Mouse (Mus musculus) lung, postnatal 4 days (tissue): ENCODE measurements around the gene Gga3.

Experiments used
- DNase-seq, 2 experiments: peaks; one replicate each; pipeline ENCODE4 v3.0.0; 2021

Gene Gga3

GRCm38 (mm10) chr11:115612059-115612409 lies 8.2 kb upstream of the Gga3 start:
- peak; percentile 85 to 87 for DNase-seq

DNA sequence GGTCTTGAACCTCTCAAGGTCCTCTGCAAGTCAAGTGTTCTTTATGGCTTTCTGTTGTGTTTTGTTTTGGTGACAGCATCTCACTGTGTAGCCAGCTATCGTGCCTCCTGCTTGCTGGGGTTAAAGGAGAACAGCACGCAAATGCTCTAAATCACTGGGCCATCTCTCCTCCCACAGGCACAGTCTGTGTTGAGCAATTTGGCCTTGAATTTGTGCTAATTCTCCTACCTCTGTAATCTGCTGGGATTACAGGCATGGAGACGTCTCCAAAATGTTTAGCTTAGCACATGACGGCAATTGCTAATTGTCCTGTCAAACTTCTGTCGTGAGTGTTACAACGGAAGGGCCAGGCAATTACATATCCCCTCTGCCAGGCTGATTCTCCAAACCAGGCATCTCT lies 7.3 kb upstream of the Gga3 start:
- no peak for DNase-seq

DNA sequence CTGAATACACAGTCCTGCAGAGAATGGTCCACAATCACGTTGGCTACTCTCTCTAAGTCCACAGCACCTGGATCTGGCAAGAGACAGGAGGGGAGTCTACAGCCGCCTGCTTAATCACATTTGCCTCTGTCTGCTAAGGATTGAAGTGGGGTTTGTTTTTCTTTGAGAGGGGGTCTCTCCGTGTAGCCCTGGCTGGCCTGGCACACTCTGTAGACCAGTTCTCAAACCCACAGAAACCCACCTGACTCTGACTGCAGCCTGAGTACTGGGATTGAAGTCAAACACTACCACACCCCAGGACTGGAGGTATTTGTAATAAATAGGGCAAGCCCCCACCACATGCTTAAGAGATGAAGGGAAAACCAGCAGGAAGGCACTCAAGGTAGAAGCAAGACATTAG lies 5.7 kb upstream of the Gga3 start:
- no peak for DNase-seq

DNA sequence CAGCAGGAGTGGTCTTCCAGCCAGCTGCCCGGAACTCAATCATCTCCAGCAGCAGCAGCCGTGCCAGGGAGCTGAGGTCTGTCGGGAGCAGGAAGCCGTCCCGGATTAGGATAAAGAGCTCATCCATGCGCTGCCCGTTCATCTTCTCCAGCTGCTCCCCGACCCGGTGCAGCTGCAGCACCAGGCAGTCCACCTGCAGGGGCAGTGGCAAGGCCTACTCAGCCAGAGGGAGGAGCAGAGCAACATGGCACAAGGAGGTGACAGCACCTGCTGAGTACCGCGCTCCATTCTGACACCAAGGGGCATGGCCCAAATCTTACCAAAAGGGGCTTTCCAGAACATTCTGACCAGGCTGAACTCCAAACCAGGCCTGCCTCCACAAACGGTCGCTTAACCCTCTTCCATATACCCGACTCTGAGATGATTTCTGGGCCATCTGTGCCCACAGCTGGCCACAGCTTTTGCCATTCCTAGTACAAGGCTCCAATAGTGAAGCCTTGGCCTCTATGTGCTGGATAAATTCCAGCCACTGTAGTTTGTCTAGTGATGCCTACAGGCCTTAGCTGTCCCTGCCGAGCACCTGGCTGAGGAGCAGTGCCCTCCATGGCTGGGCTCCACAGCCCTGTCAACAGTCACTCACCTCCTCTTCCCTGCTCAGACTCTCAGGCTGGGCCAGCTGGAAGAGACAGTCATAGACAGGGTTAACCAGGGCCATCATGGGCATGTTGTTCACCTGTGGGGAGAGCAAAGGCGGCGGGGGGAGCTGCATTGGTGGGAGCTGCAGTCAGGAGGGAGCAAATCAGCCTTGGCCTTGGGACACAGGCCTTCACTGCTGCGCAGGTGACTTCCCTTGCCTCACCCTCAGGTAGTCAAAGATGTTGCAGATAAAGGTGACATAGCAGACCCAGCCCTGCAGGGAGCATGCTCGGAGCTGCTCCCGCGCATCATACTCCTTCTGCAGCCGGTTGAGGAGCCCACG lies 4.9 kb upstream of the Gga3 start:
- DNase-seq: peak in 1 of 2 experiments; percentile 26

DNA sequence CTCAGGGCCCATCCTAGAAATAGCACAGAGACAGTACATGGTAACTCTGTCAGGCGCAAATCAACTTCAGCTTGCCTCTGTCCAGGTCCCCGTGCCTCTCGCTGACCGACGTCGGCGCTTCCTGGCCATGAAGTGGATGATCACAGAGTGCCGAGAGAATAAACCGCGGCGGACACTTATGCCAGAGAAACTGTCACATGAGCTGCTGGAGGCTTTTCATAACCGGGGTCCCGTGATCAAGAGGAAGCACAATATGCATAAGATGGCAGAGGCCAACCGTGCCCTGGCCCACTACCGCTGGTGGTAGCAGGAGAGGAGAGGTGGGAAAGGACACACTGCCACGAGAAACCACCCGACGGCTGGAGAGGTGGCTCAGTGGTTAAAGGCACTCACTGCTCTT lies 2.9 kb upstream of the Gga3 start:
- no peak for DNase-seq

- peak in 1 of 2 experiments; percentile 53 for DNase-seq
These were observed 449 bp upstream of the Gga3 start for GRCm38 (mm10) chr11:115604304-115604696.

GRCm38 (mm10) chr11:115603128-115603475 lies 749 bp downstream of the Gga3 start:
- DNase-seq: no peak

GRCm38 (mm10) chr11:115601174-115601573 lies 2.7 kb downstream of the Gga3 start:
- no peak for DNase-seq

GRCm38 (mm10) chr11:115600743-115601142 lies 3.1 kb downstream of the Gga3 start:
- no peak for DNase-seq

- DNase-seq: no peak
These were observed 4.1 kb downstream of the Gga3 start for GRCm38 (mm10) chr11:115599722-115600121.

GRCm38 (mm10) chr11:115598309-115598708 lies 5.5 kb downstream of the Gga3 start:
- DNase-seq: no peak

DNA sequence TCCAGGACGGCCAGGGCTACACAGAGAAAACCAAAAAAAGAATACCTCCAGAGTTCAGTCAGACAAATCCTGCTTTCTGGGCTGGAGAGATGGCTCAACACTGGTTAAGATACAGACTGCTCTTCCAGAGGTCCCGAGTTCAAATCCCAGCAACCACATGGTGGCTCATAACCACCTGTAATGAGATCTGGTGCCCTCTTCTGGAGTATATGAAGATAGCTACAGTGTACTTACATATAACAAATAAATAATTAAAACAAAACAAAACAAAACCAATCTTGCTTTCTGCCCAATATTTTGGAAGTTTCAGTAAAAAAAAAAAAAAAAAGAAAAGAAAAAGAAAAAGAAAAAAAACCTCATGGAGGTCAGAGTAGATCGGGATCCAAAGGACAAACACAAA lies 8.6 kb downstream of the Gga3 start:
- DNase-seq: no peak

- no peak for DNase-seq
These were observed 13.2 kb downstream of the Gga3 start for GRCm38 (mm10) chr11:115590526-115591075.

DNA sequence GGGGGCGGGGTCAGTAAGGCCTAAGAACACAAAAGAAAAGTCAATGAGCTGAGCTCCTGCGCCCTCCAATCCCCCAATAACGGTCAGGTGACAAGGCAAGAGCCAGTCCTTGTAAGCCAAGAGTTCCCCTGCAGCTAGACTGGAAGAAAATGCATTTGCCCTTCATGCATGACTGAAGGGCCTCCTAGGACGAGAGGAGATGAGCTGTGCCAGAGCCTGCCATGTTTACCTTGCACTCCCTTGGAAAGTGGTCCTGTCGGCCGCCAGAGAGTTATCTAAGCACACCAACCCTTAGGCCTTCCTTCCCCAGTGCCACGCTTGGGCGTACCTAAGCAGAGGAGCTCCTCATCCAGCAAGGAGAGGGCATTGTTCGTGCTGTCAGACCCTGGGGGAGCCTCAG lies 15.9 kb downstream of the Gga3 start:
- no peak for DNase-seq

GRCm38 (mm10) chr11:115586403-115586802 lies 17.4 kb downstream of the Gga3 start:
- DNase-seq: no peak

DNA sequence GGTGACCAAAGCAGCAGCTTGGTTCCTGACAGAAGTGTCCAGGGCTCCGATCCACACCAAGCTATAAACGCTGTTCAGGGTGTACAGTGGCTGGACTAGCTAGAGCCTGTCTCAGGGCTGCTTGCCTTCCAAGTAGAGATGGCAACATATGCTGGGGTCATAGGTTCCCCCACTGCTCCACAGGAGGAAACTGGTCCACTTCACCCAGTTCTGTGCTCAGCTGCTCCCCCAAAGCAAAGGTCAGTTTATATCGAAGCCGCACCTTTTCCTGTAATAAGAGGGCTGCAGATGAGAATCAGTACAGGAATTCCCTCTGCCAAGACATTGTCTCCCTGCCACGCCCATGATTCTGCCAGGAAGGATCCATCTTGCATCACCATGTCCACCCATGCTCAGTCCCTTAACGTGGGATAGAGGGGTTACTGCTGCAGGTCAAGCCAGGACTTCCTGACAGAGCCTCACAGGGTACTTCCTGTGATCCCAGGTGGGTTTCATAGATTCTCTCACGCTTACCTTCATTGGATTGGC lies 18.2 kb downstream of the Gga3 start:
- DNase-seq: no peak

GRCm38 (mm10) chr11:115584376-115585073 lies 19.3 kb downstream of the Gga3 start:
- DNase-seq: no peak

- no peak for DNase-seq
These were observed 20.8 kb downstream of the Gga3 start for GRCm38 (mm10) chr11:115582913-115583606.

GRCm38 (mm10) chr11:115579080-115579479 lies 24.8 kb downstream of the Gga3 start:
- DNase-seq: no peak

DNA sequence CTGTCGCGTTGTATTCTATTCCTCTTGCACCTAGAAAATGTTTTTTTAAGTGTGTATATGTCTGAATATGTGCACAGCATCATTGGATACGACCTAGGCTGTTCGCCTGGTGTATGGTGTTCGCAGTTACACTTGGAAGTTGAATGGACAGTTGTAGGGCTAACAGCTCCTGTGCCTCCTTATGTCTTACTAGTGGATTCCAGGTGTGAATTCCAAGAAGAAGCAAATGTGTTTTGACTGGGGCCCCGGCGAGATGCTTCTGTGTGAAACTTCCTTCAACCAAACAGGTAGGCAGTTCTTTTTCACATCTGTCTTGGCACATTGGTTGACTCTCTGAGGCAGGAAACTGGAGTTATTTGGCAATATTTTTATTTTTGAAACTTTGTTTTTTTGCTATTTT lies 38.9 kb downstream of the Gga3 start:
- DNase-seq: no peak

DNA sequence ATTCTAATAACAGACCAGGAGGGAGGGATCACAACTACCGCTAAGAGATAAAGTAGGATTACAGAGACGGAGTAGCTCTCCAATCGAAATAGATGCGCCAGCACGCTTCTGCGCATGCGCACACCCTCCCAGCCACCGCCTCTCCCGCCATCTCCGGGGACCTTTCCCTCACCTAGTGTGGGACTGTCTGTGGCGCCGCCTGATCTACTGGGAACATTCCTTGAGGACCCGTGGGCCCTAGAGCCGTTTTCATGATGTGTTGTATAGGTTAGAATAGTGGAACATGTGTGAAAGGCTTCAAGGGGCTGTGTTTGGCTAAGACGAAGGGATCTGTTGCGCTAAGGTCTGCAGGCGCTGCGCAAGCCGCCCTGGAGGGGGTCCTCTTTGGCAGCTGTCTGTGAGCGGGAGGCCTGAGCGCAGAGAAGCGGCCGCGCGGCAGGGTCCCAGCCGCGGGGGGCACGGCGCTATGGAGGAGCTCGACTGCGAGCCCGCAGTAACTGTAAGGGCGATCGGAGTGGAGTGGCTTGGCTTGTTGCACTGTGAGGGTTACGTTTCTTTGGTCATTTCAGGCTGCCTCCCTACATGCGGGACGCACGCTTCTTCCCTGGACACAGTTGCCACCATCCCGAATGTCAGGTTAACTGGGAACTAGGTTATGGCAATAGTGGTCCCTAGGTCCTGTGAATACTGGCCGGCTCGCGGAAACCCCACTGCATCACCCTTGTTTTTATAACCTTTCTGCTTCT lies 39.6 kb downstream of the Gga3 start, which contains the start of gene Nup85:
Nup85 (plus strand) TSS at position 371 of the 746 bp plus-strand sequence.
- DNase-seq: peak; percentile 97

- DNase-seq: no peak
These were observed 40.4 kb downstream of the Gga3 start for GRCm38 (mm10) chr11:115563406-115563805.
